9 mouse cellular contexts compared by ENCODE assay signal in the genomic region with DNA sequence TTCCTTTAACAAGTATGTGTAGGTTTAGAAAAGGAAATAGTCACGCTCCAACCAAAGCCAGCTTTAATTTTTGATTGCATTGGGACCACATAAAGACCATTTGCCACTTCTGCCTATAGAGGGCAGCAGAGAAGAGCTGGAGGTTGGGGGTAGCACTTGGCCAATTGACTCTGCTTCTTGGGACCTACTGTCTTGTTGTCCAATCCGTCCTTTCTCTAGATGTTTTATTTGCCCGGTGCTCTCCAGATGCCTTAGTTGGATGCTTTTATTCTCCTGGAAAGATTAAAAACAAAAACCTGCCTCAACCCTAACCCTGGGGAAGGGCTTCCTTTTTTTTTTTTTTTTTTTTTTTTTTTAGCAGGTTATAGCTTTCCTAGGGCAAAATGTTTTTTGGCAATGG. TPM values are rescaled to one million over a fixed set of nuclear protein-coding genes. Genes with fewer than 3 reads are reported as not detected.
DNase-seq lines count a peak whose midpoint lies in the region; ATAC-seq and TF ChIP-seq lines count a peak whose summit lies in the region.
"Had no signal": no experiment of that assay in that cellular context is flagged by ENCODE, and none has a peak within 500 bp of the region (broad histone marks: within the 10 kb centered on the region; RNA-seq: fewer than 3 reads in every experiment).

No protein-coding gene starts in this region.

- no peak overlapping the region for H3K27ac ChIP-seq in liver, adult 2 months (replicated peaks; ENCODE audit: insufficient read depth, low read depth, low read length)
- no peak overlapping the region for H3K27ac ChIP-seq in liver, embryonic 11.5 days (ENCODE audit: low read depth, low read length)
- H3K27ac ChIP-seq: hindbrain, embryonic 15.5 days had no signal

- no peak for TF ChIP-seq POLR2A in liver, adult 2 months (IDR thresholded peaks at IDR 0.05; ENCODE audit: extremely low read depth, insufficient read depth, low read length)

- peak; percentile 74 for TF ChIP-seq CTCF in liver, adult 2 months (IDR thresholded peaks at IDR 0.05; ENCODE audit: low read depth, low read length)

- 49% methylated on average over 3 of the region's 3 CpGs for WGBS in liver, adult 2 months
- WGBS in liver, embryonic 11.5 days: 60% methylated on average over 3 of the region's 3 CpGs

- DNase-seq in cerebellum, postnatal 14 days: peak; percentile 35 to 45
- DNase-seq in liver, adult 2 months (ENCODE audit: extremely low read depth, low read depth, low spot score): peak; percentile 42
- DNase-seq in liver, embryonic 11.5 days (ENCODE audit: low spot score): no peak
- peak; percentile 34 for DNase-seq in retina, postnatal 1 day
- no peak for DNase-seq in ovary, postnatal 36 days (ENCODE audit: low spot score)
- DNase-seq in right cerebral cortex, adult 18-20 months: no peak

- no peak overlapping the region for H3K4me3 ChIP-seq in liver, adult 2 months (ENCODE audit: insufficient read depth, low read depth, low read length)
- H3K4me3 ChIP-seq in liver, embryonic 11.5 days (ENCODE audit: low read depth, low read length): no peak overlapping the region
- H3K4me3 ChIP-seq: hindbrain, embryonic 15.5 days had no signal

- H3K9ac ChIP-seq in liver, adult 2 months (ENCODE audit: low read depth, low read length): no peak overlapping the region
- no peak overlapping the region for H3K9ac ChIP-seq in liver, embryonic 11.5 days (ENCODE audit: low read depth, low read length)
- H3K9ac ChIP-seq: hindbrain, embryonic 15.5 days had no signal

- no peaks in the 10 kb centered on the region for H3K79me2 ChIP-seq in liver, adult 2 months (ENCODE audit: control insufficient read depth, insufficient read depth, low read length)

- no peaks in the 10 kb centered on the region for H3K36me3 ChIP-seq in liver, adult 2 months (ENCODE audit: control insufficient read depth, insufficient read depth, low read length)
- no peaks in the 10 kb centered on the region for H3K36me3 ChIP-seq in liver, embryonic 11.5 days (ENCODE audit: control insufficient read depth, insufficient read depth, low read length)
- H3K36me3 ChIP-seq: hindbrain, embryonic 15.5 days had no signal

- no peak overlapping the region for H3K4me2 ChIP-seq in liver, embryonic 11.5 days
- H3K4me2 ChIP-seq: hindbrain, embryonic 15.5 days had no signal

- no peaks in the 10 kb centered on the region for H3K27me3 ChIP-seq in liver, adult 2 months (ENCODE audit: control insufficient read depth, insufficient read depth, low read length)
- no peaks in the 10 kb centered on the region for H3K27me3 ChIP-seq in liver, embryonic 11.5 days (replicated peaks; ENCODE audit: control insufficient read depth, insufficient read depth, low read length)
- H3K27me3 ChIP-seq: hindbrain, embryonic 15.5 days had no signal

- no peaks in the 10 kb centered on the region for H3K9me3 ChIP-seq in liver, embryonic 11.5 days (ENCODE audit: control insufficient read depth, low read length)
- H3K9me3 ChIP-seq: hindbrain, embryonic 15.5 days had no signal

- H3K4me1 ChIP-seq in liver, adult 2 months (ENCODE audit: control insufficient read depth, insufficient read depth, low read length): no peaks in the 10 kb centered on the region
- H3K4me1 ChIP-seq in liver, embryonic 11.5 days (replicated peaks; ENCODE audit: control insufficient read depth, insufficient read depth, low read length): no peaks in the 10 kb centered on the region
- H3K4me1 ChIP-seq: hindbrain, embryonic 15.5 days had no signal

- no peak for ATAC-seq in cerebellum, adult (ENCODE audit: insufficient number of reproducible peaks, low FRiP score, low TSS enrichment)
- ATAC-seq in liver, embryonic 11.5 days (replicated peaks; ENCODE audit: low FRiP score): no peak
- ATAC-seq in granulocyte monocyte progenitor cell, adult 5-6 weeks (replicated peaks; ENCODE audit: poor library complexity, severe bottlenecking): peak; percentile 61

RNA-seq across cellular contexts. Expression of a gene that starts 11.7 kb away (rescaled TPM):
- total RNA-seq in liver, adult 2 months (2014; rRNA removed): 6.0 and 6.9 TPM in 2 replicates
- polyA plus RNA-seq in liver, adult 2 months (2012; rRNA removed): 6.0 and 8.3 TPM in 2 replicates
- polyA plus RNA-seq in liver, embryonic 11.5 days (2014; fragmentation: Nextera tagmentation; extraction: Ambion mirVana): 5.7 and 6.3 TPM in 2 replicates
- 8.0 and 9.8 TPM in 2 replicates for total RNA-seq in granulocyte monocyte progenitor cell, adult 5-6 weeks (2014; fragmentation: Nextera tagmentation)
- total RNA-seq in granulocyte monocyte progenitor cell, adult 5-6 weeks (2017): 5.6 and 13.8 TPM in 2 replicates

RNA-seq across cellular contexts. Expression of a gene that starts 43.6 kb away (rescaled TPM):
- total RNA-seq in liver, adult 2 months (2014; rRNA removed): 2.1 and 3.6 TPM in 2 replicates
- polyA plus RNA-seq in liver, adult 2 months (2012; rRNA removed): 10.3 and 17.3 TPM in 2 replicates
- polyA plus RNA-seq in liver, embryonic 11.5 days (2014; fragmentation: Nextera tagmentation; extraction: Ambion mirVana): 3.9 and 4.4 TPM in 2 replicates
- total RNA-seq in granulocyte monocyte progenitor cell, adult 5-6 weeks (2014; fragmentation: Nextera tagmentation): 2.1 and 4.1 TPM in 2 replicates
- 0.95 and 1.0 TPM in 2 replicates for total RNA-seq in granulocyte monocyte progenitor cell, adult 5-6 weeks (2017)

RNA-seq across cellular contexts. Expression of a gene that starts 56.9 kb away (rescaled TPM):
- total RNA-seq in liver, adult 2 months (2014; rRNA removed): not detected in 2 replicates
- polyA plus RNA-seq in liver, adult 2 months (2012; rRNA removed): 0.70 and 1.4 TPM in 2 replicates
- 0.38 and 0.53 TPM in 2 replicates for polyA plus RNA-seq in liver, embryonic 11.5 days (2014; fragmentation: Nextera tagmentation; extraction: Ambion mirVana)
- not detected in 2 replicates for total RNA-seq in granulocyte monocyte progenitor cell, adult 5-6 weeks (2014; fragmentation: Nextera tagmentation)
- not detected in 2 replicates for total RNA-seq in granulocyte monocyte progenitor cell, adult 5-6 weeks (2017)

Comparison
In these comparisons a context has a peak if more than half of its experiments do, and no peak if none do; other contexts are left out.
1. DNase-seq: peak in cerebellum, postnatal 14 days (2 of 2), liver, adult 2 months (single experiment) and retina, postnatal 1 day (single experiment); none in liver, embryonic 11.5 days (single experiment), ovary, postnatal 36 days (single experiment) and right cerebral cortex, adult 18-20 months (single experiment).